Mouse (Mus musculus) liver, embryonic 11.5 days (tissue): Measurements from ENCODE around the gene Slc6a4. TPM values are rescaled to one million over a fixed set of nuclear protein-coding genes. Genes with fewer than 3 reads are reported as not detected.

Source experiments
- ATAC-seq: fragments of 200-750 bp; cut with Nextera tagmentation; replicated peaks from 2 replicates; pipeline ENCODE4 v1.8.0; 2017; ENCODE audit warnings: moderate number of reproducible peaks, mild to moderate bottlenecking, moderate TSS enrichment, moderate library complexity; ENCODE audit not compliant: low FRiP score
- DNase-seq: peaks from one replicate; pipeline ENCODE4 v3.0.0-alpha.2; 2017; ENCODE audit warnings: low spot score
- H3K27ac ChIP-seq: fragments of 300-500 bp; sonication (generic); 2 replicates; pipeline ENCODE4 v1.5.1; 2014; ENCODE audit warnings: mild to moderate bottlenecking, low read depth, low read length, control low read depth
- H3K27me3 ChIP-seq: fragments of 300-500 bp; sonication (generic); replicated peaks from 2 replicates; pipeline ENCODE4 v1.6.1; 2014; ENCODE audit warnings: low read length, mixed read lengths; ENCODE audit not compliant: control insufficient read depth, insufficient read depth
- H3K36me3 ChIP-seq: fragments of 300-500 bp; sonication (generic); 2 replicates; pipeline ENCODE4 v1.6.1; 2014; ENCODE audit warnings: mild to moderate bottlenecking, low read length, moderate library complexity, mixed read lengths; ENCODE audit not compliant: control insufficient read depth, insufficient read depth
- H3K4me1 ChIP-seq: fragments of 300-500 bp; sonication (generic); replicated peaks from 2 replicates; pipeline ENCODE4 v1.6.1; 2014; ENCODE audit warnings: low read length, mixed read lengths; ENCODE audit not compliant: control insufficient read depth, insufficient read depth
- H3K4me2 ChIP-seq: fragments of 300-500 bp; sonication (generic); 2 replicates; pipeline ENCODE4 v1.6.1; 2014; ENCODE audit warnings: mild to moderate bottlenecking, control low read depth, moderate library complexity
- H3K4me3 ChIP-seq: fragments of 300-500 bp; sonication (generic); 2 replicates; pipeline ENCODE4 v1.5.1; 2014; ENCODE audit warnings: low read depth, low read length, control low read depth
- H3K9ac ChIP-seq: fragments of 300-500 bp; sonication (generic); 2 replicates; pipeline ENCODE4 v1.6.1; 2014; ENCODE audit warnings: low read depth, low read length, control low read depth
- H3K9me3 ChIP-seq: fragments of 300-500 bp; sonication (generic); 2 replicates; pipeline ENCODE4 v1.6.1; 2016; ENCODE audit warnings: low read length, inconsistent platforms, mixed read lengths; ENCODE audit not compliant: control insufficient read depth
- WGBS: fragments of 180-500 bp; shearing (Covaris S2); extraction: QIAGEN DNeasy Blood & Tissue Kit; methylation state at CpG from one replicate; pipeline ENCODE4 v1.1.7; 2014; 5-methylcytosine and 5-hydroxymethylcytosine counted together
- polyA plus RNA-seq: library from polyadenylated mRNA; unstranded; fragments of >200 nt; fragmentation: Nextera tagmentation; extraction: Ambion mirVana; gene quantifications from 2 replicates; pipeline ENCODE4 v1.2.1, GENCODE M21; 2014

The Slc6a4 gene
- polyA plus RNA-seq, 1 experiment from 2014 or later, result 1.9 TPM

DNA sequence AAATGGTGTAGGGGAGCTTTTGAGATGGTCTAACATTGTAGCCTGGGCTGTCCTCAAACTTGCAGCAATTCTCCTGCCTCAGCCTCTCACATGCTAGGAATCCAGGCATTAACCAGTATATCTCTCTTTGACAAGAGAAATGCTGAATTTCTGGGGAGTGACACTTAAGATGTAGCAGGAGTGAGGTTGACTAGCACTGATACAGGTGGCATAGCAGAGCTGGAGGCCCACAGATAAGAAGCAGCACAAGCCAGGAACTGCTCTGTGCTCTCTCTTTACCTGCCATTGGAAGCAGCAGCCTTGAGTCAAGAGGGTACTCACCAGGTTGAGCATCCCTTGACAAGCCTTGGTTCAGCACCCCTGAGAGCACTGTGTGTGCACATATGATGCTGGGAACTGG, 14.2 kb upstream of the Slc6a4 start:
- H3K36me3 ChIP-seq, result peaks cover 18% of the 10 kb centered on the region
- no peaks in the 10 kb centered on the region for H3K9me3 ChIP-seq
- no peak overlapping the region for H3K4me3 ChIP-seq
- H3K4me2 ChIP-seq, result no peak overlapping the region
- no peaks in the 10 kb centered on the region for H3K27me3 ChIP-seq
- no peak overlapping the region for H3K27ac ChIP-seq
- DNase-seq (no peak), ATAC-seq (no peak)
- no peak overlapping the region for H3K9ac ChIP-seq
- H3K4me1 ChIP-seq, result peaks cover 3% of the 10 kb centered on the region; the same call in 1 of the 2 replicates

DNA sequence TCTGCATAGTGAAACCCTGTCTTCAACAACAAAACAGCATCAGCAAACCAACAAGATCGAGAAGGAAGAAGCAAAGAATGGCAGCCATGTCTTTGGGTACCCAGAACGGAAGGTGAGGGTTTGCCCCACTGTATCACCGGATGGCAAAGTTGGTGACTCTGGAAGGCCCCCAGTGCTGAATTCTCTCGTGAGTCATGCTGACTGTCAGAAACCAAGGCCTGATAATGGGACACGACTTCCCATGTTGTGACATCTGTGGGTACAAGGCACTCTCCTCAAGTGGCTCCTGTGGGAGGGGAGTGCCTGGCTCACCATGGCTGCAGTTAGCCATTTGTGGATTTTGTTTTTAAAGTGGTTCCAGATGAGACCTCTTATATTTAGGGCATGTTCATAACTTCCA, 7.6 kb upstream of the Slc6a4 start:
- H3K9ac ChIP-seq, result no peak overlapping the region
- H3K4me3 ChIP-seq, result no peak overlapping the region
- 50% methylated on average over 5 of the region's 5 CpGs for WGBS
- DNase-seq (no peak), ATAC-seq (no peak)
- H3K9me3 ChIP-seq, result no peaks in the 10 kb centered on the region
- peaks cover under 1% of the 10 kb centered on the region; the same call in 1 of the 2 replicates for H3K27me3 ChIP-seq
- H3K4me1 ChIP-seq, result no peaks in the 10 kb centered on the region
- H3K4me2 ChIP-seq, result no peak overlapping the region
- peaks cover 18% of the 10 kb centered on the region for H3K36me3 ChIP-seq
- no peak overlapping the region for H3K27ac ChIP-seq

DNA sequence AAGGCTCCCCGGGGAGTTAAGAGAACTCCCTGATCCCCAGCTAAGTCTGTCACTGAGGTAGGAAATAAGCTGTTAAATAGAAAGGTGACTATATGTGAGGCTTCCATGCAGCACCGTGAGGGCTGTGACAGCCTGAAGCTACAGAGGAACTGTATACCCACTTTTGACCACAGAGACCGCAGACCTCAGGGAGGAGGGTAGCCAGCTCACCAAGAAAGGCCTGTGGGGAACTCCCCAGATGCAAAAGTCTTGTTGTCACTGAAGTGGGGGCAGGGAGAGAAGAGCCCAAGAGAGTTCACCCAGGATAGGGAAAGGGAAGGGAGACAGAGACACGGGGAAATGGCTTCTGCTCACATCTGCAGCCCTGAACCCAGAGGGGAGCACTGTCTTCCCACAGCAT, 5.5 kb upstream of the Slc6a4 start:
- DNase-seq, result no peak
- Histone ChIP-seq H3K4me2 (no peak overlapping the region), H3K36me3 (peaks cover 4% of the 10 kb centered on the region; the same call in 1 of the 2 replicates), H3K9me3 (no peaks in the 10 kb centered on the region), H3K4me3 (no peak overlapping the region), H3K27ac (no peak overlapping the region), H3K4me1 (peaks cover 4% of the 10 kb centered on the region; the same call in 1 of the 2 replicates), H3K27me3 (peaks cover 17% of the 10 kb centered on the region), H3K9ac (no peak overlapping the region)
- ATAC-seq, result no peak
- 21% methylated on average over 4 of the region's 4 CpGs for WGBS

DNA sequence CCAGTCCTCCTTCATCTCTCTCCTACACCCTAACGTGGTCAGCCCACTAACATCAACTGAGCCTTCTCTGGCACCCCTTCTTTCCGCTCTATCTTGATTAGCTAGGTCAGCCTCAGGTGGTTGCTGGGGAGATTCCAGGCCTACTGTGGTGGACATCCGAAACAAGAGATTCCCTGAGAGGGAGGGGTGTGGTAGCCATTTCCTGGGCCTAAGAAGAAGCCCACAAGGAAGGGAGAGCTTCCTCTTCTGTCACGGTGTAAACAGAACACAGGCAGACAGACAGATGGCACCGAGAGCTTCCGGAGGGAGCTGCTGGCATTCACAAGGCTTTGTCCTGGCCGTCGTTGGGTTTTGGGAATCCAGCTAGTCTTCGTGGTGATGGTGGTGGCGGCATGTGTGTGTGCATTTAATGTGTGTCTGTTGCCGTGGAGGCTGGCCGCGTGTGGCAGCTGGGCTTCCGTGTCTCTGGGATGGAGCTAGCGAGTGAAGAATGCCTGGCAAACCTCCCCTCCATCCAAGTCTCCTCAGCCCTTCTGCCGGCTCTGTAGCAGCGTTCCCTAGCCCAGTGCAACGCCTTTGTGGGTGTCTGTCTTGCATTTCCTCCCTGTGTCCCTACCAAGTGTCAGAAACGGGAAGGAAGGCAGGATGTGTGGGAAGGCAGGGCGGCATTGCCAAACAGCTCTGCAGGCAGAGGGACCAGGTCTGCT, 2.3 kb upstream of the Slc6a4 start:
- no peak for DNase-seq
- Histone ChIP-seq H3K27ac (no peak overlapping the region), H3K9ac (no peak overlapping the region), H3K9me3 (no peaks in the 10 kb centered on the region), H3K4me1 (peaks cover 8% of the 10 kb centered on the region; the same call in 1 of the 2 replicates), H3K4me2 (peak overlapping the region; percentile 15), H3K4me3 (no peak overlapping the region), H3K27me3 (peaks cover 48% of the 10 kb centered on the region), H3K36me3 (no peaks in the 10 kb centered on the region)
- WGBS, result 37% methylated on average over 20 of the region's 20 CpGs
- no peak for ATAC-seq

DNA sequence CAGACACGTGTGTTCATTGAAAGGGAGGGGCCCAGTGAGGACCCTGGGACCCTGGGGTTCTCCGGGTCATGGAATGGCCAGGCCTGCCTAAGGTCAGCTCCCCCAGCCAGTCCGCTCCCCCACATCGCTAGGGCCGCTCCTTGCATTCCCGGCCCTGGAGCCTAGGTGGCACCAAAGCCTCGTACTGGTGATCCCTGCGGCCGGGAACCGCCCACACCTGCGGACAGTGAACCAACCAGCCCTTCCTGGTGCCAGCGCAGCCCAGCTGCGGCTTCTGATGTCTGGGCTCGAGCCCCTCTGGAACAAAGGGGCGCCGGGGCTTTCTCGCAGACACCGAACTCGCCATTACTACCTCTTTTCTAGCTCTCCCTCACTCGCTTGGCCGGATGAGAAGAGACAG, 1.1 kb upstream of the Slc6a4 start:
- Histone ChIP-seq H3K9me3 (no peaks in the 10 kb centered on the region), H3K4me2 (peak overlapping the region; percentile 72), H3K27me3 (peaks cover 48% of the 10 kb centered on the region), H3K9ac (no peak overlapping the region), H3K36me3 (no peaks in the 10 kb centered on the region), H3K4me1 (peaks cover 8% of the 10 kb centered on the region; the same call in 1 of the 2 replicates), H3K4me3 (peak overlapping the region; percentile 48), H3K27ac (no peak overlapping the region)
- DNase-seq, result peak; percentile 88
- WGBS, result under 1% methylated on average over 21 of the region's 21 CpGs
- ATAC-seq, result peak; percentile 61; the same call in 1 of the 2 replicates

DNA sequence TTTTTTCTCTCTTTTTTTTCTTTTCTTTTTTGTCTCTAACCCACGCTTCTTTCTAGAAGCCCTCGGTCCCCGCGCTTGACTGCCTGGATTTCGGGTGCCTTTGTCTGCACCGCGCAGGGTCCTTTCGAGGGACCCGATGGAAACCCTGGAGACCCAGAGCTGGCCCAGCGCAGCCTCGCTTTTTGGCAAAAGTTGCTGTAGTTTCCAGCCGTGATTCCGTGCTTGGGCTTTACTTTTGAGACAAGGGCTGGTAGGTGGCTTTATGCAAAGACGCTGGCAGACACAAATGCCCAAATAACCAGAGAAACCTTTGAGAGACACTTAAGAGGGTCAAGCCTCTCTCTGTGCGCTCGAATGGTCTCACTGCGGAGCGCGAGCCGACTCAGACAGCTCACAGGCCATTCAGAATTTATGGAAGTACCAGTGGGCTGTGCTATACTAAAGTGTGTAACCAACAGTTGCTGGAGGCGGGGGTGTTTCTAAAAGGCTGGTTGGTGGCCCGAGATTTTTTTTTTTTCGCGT, 363 bp downstream of the Slc6a4 start:
- H3K36me3 ChIP-seq, result no peaks in the 10 kb centered on the region
- peak overlapping the region; percentile 72 for H3K4me2 ChIP-seq
- peak overlapping the region; percentile 48 for H3K4me3 ChIP-seq
- DNase-seq, result no peak
- H3K9ac ChIP-seq, result no peak overlapping the region
- ATAC-seq, result no peak
- H3K9me3 ChIP-seq, result no peaks in the 10 kb centered on the region
- H3K27ac ChIP-seq, result no peak overlapping the region
- WGBS, result 16% methylated on average over 24 of the region's 24 CpGs
- H3K4me1 ChIP-seq, result peaks cover 8% of the 10 kb centered on the region; the same call in 1 of the 2 replicates
- peaks cover 48% of the 10 kb centered on the region for H3K27me3 ChIP-seq

DNA sequence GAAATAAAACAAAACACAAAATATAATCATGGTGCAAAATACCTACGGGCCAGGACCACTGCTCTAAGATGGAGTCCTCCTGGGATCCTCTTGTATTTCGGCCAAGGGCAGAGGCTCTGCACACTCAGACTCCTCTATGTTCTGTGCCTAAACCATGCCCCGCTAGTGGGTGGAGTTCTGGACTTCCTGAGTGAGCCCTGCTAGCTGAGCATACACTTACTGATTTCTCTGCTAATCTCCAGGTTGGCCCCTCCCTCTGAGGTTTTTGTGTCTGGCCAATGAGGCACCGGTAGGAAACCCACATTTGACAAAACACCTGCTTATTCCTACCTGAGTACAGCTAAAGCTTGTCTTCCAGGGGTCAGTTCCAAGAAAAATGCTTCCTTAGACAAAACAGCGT, 2.3 kb downstream of the Slc6a4 start:
- H3K27me3 ChIP-seq, result peaks cover 48% of the 10 kb centered on the region
- no peak overlapping the region for H3K9ac ChIP-seq
- no peak for ATAC-seq
- no peak overlapping the region for H3K27ac ChIP-seq
- no peaks in the 10 kb centered on the region for H3K36me3 ChIP-seq
- no peak for DNase-seq
- H3K4me2 ChIP-seq, result no peak overlapping the region
- peaks cover 8% of the 10 kb centered on the region; the same call in 1 of the 2 replicates for H3K4me1 ChIP-seq
- H3K4me3 ChIP-seq, result no peak overlapping the region
- no peaks in the 10 kb centered on the region for H3K9me3 ChIP-seq
- 49% methylated on average over 5 of the region's 5 CpGs for WGBS

DNA sequence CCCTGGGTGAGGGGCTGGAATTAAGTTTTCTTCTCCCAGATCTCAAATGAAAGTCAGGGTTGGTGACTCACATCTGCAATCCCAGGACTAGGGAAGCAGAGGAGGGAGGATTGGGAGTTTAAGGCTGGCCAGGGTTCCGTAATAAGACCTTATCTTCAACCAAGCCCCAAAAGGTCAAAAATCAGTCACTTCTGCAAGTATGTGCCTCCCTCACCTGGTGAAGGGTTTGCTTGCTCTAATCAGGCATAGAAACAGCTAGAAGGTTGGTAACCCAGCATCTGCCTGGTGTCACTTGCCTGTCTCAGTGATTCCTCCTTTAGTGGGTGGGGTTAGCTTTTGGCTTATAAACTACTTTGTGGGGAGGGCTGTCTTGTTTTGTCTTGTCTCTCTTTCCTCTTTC, 4.0 kb downstream of the Slc6a4 start:
- Histone ChIP-seq H3K9me3 (no peaks in the 10 kb centered on the region), H3K9ac (no peak overlapping the region), H3K4me1 (peaks cover 8% of the 10 kb centered on the region; the same call in 1 of the 2 replicates), H3K4me3 (no peak overlapping the region), H3K27me3 (peaks cover 35% of the 10 kb centered on the region), H3K27ac (no peak overlapping the region), H3K4me2 (no peak overlapping the region), H3K36me3 (no peaks in the 10 kb centered on the region)
- no peak for ATAC-seq
- no peak for DNase-seq
- 56% methylated on average over 1 of the region's 1 CpGs for WGBS

DNA sequence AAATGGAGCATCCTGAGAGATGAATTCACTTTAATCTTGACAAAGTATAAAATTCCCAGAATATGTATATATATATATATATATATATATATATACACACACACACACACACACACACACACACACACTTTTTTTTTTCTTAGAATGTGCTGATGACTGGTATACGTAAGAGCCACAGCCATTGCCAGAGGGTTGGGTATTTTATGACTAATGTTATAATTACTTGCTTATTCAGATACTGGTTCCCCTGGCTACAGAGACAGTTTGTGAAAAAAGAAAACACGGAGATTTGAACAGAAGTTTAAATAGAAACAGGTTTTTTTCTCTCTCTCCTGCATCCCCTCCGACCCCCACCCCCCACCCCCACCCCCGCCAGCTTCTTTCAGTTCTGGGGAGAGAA, 7.5 kb downstream of the Slc6a4 start:
- Histone ChIP-seq H3K4me2 (no peak overlapping the region), H3K27ac (no peak overlapping the region), H3K9ac (no peak overlapping the region), H3K36me3 (no peaks in the 10 kb centered on the region), H3K4me3 (no peak overlapping the region), H3K27me3 (peaks cover under 1% of the 10 kb centered on the region), H3K4me1 (no peaks in the 10 kb centered on the region), H3K9me3 (no peaks in the 10 kb centered on the region)
- no peak for ATAC-seq
- WGBS, result 53% methylated on average over 4 of the region's 4 CpGs
- no peak for DNase-seq
